Mouse (Mus musculus) hematopoietic stem cell, adult 5-6 weeks (primary cell): ENCODE measurements around the gene Eef1akmt1. TPM values are rescaled to one million over a fixed set of nuclear protein-coding genes. Genes with fewer than 3 reads are reported as not detected.

Experiments
- ATAC-seq, 2 experiments: fragments of 125-278 bp in 1 of 2; replicated peaks in 1 of 2; 2 replicates each; pipeline ENCODE4 v1.8.0; 2016 to 2017; ENCODE audit warnings: inconsistent platforms in 2 of 2, mild to moderate bottlenecking in 2 of 2, moderate number of reproducible peaks in 2 of 2, low read depth in 1 of 2, moderate TSS enrichment in 1 of 2; ENCODE audit not compliant: low FRiP score in 2 of 2, poor library complexity in 2 of 2, severe bottlenecking in 2 of 2, insufficient read depth in 1 of 2, low TSS enrichment in 1 of 2
- total RNA-seq: library from RNA; stranded (forward); fragments of 172-1452, 232-1000 nt; gene quantifications from 2 replicates; pipeline ENCODE4 v1.2.3, GENCODE M21; 2017

Gene Eef1akmt1
- 13.3 and 19.6 TPM in 2 replicates for total RNA-seq

- peak; percentile 99 for ATAC-seq
Observed at GRCm38 (mm10) chr14:57571155-57572133, at the start of gene Eef1akmt1. Gene Eef1akmt1 (minus strand): TSS chr14:57571612.

GRCm38 (mm10) chr14:57620598-57621236, 49.3 kb upstream of the Eef1akmt1 start:
- ATAC-seq, result no peak

- peak; percentile 82 for ATAC-seq
Observed at GRCm38 (mm10) chr14:57619487-57619886, 48.1 kb upstream of the Eef1akmt1 start.

- no peak for ATAC-seq
Observed at GRCm38 (mm10) chr14:57617675-57618074, 46.3 kb upstream of the Eef1akmt1 start.

- ATAC-seq, result no peak
Observed at GRCm38 (mm10) chr14:57616339-57616965, 45.0 kb upstream of the Eef1akmt1 start.

GRCm38 (mm10) chr14:57615828-57616227, 44.4 kb upstream of the Eef1akmt1 start:
- no peak for ATAC-seq

GRCm38 (mm10) chr14:57611034-57611433, 39.6 kb upstream of the Eef1akmt1 start:
- no peak for ATAC-seq

- no peak for ATAC-seq
Observed at GRCm38 (mm10) chr14:57609816-57610329, 38.5 kb upstream of the Eef1akmt1 start.

- peak in 1 of 2 experiments; percentile 45; a peak in 1 of 4 replicates for ATAC-seq
Observed at GRCm38 (mm10) chr14:57607500-57607899, 36.1 kb upstream of the Eef1akmt1 start.

GRCm38 (mm10) chr14:57606663-57607365, 35.4 kb upstream of the Eef1akmt1 start:
- ATAC-seq, result no peak

GRCm38 (mm10) chr14:57593279-57593678, 21.9 kb upstream of the Eef1akmt1 start:
- ATAC-seq, result no peak

- no peak for ATAC-seq
Observed at GRCm38 (mm10) chr14:57591830-57592229, 20.4 kb upstream of the Eef1akmt1 start.

- no peak for ATAC-seq
Observed at GRCm38 (mm10) chr14:57576364-57577060, 5.1 kb upstream of the Eef1akmt1 start.

GRCm38 (mm10) chr14:57574792-57575587, 3.6 kb upstream of the Eef1akmt1 start:
- no peak for ATAC-seq

- ATAC-seq, result no peak
Observed at GRCm38 (mm10) chr14:57565626-57566025, 5.8 kb downstream of the Eef1akmt1 start.

- ATAC-seq, result no peak
Observed at GRCm38 (mm10) chr14:57556922-57557321, 14.5 kb downstream of the Eef1akmt1 start.
